Mouse (Mus musculus) ovary, postnatal 14 days (tissue): Measurements from ENCODE around the gene Trak1.
A peak's percentile ranks its signal among the peaks of the same experiment; 100 is the strongest.

ENCODE experiments used
- DNase-seq: peaks from one replicate; pipeline ENCODE4 v3.0.0; 2022; ENCODE audit warnings: low spot score

The Trak1 gene

DNA sequence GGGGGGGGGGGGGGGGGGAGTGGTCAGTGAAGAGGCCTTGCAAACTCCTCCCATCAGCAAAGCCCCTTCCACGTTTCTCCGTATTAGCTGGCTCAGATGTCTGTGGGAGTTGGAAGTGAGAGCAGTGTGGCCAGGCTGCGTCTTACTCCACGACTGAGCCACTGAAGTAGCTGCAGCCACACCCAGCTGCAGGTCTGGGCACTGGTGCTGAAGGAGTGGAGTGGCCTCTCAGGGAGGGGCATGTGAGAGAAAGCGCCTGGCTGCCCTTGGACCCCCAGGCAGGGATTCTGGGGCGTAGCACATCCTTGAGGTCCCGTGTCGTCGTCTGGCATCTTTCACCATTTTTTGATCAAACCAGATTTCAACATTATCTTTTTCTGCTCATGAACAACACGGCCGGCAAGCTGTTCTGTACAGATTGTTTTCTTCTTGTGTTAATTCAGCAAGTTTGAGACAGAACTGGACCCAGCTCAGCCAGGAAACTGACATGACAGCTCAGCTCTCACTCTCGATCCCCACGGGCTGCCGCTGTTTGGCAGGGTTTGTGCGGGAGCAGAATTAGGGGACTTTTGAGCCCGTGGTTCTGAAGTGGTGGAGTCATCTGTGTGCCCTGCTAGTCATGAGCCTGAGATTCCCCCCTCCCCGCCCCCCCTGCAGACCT lies 100.9 kb downstream of the Trak1 start:
- no peak for DNase-seq

DNA sequence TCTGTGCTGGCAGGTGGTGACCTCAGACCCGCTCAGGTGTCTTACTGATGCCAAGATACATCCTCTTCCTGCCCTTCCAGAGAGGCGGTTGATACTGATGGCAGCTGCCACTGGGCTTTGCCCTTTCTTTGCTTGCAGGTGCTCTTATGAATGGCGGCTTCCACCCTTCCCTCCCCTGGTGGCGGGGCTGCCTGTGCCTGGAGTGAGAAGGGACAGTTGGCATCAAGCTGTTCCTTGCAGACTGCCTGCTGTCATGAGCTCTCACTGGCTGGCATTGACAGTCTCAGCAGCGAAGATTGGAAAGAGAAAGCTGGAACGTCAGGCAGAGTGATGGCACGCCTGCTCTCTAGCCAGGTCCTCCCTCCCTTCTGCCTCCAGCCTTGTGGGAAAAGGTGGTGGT lies 101.5 kb downstream of the Trak1 start:
- DNase-seq = no peak

DNA sequence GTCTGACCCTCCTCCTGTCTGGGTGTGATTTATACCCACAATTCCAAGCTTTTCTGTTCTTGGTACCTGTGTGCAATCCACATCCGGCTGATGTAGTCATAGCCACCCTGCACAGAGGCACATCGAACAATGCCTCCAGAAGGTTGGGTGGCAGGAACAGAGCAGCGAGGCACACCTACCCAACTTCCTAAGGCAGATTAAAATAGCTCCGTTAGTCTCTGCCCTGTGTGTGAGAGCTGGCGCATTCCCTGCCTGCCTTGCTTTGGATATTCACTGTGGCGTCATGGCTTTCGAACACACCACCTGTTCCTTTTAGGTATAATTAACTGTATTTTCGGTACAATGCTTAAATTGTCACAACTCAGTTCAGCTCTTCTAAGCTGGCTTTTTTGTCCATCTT lies 103.3 kb downstream of the Trak1 start:
- no peak for DNase-seq

DNA sequence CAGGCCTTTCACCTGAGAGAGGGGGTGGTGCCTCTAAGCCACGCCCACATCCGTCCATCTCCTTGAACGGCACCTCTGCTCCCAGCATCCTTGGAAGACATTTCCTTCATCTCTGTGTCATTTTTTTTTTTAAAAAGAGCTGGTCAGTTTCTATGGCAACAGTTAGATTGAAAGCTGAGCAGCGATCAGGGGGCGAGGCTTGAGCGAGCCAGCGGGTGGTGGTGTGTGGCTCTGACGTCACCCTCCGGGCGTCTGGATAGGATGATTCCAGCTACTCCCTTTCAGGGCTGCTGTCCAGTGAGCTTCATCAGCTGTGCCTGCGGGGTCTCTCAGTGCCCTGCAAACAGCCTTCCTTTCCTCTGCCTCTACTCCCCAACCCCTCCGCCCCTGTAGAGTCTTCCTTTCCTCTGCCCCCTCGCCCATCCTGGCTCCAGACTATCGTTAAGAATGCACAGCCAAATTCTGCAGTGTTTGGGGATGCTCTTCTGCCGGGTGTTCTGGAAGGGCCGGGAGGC lies 105.9 kb downstream of the Trak1 start:
- no peak for DNase-seq

DNA sequence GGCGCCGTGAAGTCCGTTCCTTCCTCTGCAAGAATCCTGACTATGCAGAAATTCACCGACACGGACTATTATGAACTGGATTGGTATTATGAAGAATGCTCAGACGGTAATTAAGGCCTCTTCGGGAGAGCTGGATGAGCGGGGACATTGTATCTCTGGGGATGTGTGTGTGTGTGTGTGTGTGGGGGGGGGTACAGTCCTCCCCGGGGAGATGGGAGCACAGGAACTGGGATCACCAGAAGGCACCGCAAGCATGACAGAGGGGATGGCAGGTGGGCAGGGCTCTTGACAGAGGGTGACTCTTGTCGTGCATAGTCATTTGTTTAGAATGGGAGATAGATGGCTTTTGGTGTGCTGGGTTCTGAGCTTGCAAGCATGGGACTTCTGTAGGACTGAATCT lies 106.4 kb downstream of the Trak1 start:
- no peak for DNase-seq

DNA sequence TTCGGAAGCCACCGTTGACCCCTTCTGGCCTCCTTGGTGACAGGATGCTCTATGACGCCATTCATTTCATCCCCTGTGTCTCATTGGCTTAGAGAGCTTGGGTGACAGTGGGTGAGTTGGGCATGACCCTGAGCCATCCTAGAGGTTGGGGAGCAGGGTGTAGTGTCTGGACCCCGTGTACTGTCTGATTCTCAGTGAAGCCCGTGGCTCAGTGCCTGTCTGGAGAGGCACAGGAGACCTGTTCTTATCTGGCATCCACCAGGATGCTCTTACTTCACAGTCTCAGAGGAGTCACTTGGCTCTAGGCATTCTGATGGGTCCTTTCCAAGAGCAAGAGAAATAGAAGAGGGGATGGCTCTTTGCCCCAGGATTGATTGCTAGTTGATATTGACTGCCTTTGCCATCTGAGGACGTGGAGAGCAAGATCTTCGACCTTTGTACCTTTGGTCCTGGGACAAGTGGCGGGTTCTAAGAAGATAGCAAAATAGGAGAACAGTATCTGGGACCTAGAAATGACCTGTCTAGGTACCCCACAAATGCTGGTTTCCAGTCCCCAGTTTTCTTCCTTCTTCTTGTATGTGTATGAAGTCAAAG lies 107.9 kb downstream of the Trak1 start:
- no peak for DNase-seq

DNA sequence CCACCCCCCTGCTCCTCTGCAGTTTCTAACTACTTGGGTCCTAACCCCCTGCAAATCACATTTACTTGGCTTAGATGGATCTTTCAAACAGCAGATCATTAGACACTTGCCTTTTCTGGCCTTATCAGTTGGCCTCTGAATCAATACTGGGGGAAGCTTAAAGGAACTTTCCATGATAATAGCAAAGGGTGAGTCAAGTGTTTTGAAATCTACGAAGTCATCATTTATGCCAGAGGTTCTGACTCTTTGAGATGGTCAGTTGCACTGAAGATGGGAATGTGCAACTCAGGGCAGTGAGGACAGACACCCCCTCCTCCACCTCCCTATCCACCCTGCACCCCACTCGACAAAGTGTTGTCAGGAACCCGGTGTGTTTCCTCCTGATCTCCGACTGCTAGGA lies 108.5 kb downstream of the Trak1 start:
- no peak for DNase-seq

DNA sequence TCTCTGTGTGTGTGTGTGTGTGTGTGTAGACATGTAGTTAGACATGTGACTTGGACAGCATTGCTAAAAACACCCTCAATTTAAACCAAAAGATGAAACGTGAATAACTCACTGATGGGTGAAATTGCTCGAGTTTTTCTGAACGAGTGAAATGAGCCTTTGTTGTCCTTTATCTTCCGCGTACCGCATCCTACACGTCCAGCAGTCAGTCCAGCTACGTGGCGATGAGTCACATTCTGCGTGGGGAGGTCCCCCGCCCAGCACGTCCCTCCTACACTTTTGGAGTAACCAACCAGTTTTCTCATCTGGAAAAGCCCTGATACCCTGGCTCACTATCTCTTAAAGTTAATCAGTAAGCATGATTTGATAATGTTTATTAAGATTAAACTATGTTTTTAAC lies 116.9 kb downstream of the Trak1 start:
- DNase-seq = no peak

DNA sequence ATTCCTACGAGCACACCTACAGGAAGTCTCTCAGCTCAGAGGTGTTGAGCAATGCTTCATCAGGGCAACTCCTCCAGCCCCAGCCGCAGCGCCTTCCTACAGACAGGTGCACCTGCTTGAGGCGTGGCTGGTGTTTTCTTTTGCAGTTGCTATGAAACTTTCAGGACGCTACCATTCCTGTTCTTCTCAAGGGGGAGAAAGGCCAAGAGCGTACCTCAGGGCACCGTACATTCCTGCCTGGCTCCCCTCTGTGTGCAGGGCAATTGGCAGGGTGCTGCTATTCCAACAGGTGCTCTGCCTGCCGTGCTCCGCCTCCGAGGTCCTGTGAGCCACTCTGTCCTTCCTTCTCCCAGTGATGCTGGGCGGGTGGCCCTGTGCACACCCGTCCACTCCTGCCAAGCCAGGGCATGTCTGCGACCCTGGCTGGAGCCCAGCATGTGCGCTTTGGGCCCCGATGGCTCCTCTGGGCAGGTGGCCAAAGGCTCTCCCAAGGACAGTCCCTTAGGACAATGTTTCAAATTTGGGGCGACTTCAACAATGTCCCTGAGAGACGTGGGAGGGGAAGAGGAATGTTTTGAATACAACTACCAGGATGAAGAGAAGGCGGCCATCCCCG lies 118.4 kb downstream of the Trak1 start:
- DNase-seq = peak; percentile 42

DNA sequence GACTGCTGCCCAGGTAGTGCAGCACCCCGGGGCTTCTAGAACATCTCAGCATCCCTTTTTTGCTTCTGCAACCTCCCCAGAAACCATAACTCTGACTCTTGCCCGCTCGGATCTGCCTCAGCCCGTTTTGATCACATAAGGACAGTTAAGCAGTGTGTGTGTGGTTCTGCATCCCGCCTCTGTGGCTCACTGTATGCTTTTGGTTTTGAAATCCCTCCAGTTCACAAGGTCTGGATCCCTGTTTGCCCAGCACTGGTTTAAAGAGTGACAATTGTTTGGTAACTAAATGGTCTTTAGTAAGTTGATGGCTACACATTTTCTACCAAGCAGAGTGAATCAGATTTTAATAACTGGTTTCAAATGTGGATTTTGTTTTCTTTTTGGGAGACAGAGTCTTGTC lies 119.2 kb downstream of the Trak1 start:
- DNase-seq = no peak

DNA sequence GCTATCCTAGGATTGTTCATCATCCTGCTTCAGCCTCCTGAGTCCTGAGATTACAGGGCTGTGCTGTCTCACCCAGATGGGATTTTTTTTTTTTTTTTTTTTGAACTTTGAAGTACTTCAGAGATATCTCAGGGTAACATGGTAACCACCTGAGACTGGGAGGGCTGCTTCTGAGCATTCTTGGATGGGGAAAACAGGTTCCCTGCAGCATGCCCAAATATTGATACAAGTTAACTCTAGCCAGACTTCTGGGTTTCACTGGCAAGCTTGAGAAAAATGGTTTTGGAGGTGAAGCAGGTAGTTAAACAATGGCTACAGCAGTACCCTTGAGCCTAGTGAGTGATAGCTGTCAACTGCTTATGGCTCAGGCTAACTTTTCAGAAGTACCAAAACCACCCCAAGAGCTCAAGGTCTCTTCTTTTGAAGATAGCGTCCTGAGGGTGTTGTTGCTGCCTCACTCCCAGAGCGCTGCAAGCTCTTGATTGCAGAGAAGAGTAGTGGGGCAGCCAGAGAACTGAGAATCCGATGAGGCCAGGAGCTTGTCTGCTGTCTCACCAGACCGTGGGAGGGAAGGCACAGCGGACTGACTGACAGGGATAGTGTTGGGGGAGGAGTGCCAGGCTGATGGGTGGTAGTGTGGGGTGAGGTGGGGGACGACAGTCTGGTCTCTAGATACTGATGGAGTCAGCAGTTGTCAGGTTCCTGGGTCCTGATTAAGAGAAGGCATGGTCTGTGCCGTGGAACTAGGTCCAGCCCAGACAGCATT lies 119.8 kb downstream of the Trak1 start:
- no peak for DNase-seq

DNA sequence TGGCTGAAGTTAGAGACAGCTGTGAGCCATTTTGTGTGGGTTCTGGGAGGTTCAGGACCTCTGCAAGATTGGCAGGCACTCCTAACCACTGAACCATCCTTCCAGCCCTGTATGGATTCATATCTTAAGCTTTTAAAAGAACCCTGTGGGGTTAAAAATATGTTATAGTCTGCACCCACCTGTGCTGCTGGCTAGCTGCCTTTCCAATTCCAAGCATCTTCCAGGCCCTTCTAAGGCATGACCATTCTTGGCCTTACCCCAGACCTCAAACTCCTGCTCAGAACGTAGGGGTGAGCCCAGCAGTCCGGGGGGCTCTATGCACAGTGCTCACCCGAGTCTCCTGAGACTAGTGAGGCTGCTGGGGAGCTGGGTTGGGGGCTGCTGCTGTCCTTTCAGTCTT lies 121.7 kb downstream of the Trak1 start:
- DNase-seq = no peak

DNA sequence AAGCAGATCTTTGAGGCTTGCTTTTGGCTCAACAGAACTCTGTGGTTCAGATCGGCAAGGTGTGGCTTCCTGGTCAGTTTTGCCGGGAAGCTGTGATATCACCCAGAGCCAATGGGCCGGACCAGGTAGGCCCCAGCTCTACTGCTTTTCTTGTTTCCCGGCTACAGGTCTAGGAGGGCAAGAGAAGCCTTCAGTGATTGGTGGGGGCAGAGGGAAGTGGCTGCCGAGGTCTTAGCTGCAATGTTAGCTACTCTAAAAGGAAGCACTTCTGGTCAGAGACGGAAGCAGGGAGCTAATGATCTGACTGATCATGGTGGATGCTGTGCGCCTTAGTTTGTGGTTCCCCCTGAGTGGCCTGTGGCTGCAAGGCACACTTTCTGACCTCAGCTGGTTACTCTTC lies 122.3 kb downstream of the Trak1 start:
- no peak for DNase-seq

DNA sequence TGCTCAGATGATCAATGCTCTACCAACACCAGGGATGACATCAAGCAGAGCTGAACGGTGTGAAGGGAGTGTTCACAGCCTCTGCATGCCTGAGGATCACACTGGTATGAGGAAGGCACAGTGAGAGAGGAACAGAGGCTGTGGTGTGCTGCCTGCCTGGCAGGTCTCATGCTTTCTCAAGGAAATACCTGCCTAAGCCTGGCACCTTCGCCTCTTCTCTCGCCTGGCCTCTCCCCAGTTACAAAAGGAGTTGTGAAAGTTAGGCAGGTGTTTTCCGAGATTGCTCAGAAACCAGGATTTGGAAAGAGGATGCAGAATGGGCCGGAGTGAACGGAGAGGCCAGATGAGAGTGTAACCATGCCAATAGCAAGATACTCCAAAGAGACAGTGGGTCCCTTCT lies 123.5 kb downstream of the Trak1 start:
- DNase-seq = no peak

DNA sequence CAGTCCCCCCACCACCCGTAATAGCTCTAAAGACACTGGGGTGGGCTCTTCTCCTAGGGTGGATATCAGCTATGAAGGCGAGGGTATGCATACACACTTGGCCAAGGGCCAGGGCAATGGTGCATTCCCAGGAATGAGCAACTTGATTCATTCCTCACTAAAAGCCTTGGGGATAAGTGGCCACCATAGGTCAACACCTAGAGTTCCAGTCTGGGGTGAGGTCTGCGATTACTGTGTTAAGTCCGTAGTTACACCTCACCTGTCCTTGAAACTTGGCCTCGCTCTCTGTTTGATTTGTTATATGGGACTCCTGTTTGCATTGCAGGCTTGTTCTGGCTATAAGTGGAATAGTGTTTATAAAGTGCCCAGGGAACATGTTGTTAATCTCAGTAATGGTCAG lies 125.1 kb downstream of the Trak1 start:
- DNase-seq = no peak

DNA sequence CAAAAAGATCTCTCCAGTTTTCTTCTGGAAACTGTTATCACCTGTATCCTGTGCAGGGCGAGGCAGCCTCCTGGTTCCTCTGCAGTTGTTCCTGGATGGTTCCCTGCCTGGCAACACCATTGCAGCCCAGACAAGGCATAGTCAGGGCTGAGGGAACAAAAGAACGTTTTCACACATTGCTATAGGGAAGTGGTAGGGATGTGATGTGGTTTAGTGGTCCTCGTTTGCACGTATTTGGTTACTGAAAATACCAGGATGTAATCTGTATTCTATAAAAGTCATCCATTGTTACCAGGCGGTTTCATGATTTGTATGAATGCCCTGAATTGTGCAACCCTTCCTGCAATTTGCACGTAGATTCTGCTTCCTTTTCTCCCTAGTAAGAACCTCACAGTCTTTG lies 126.3 kb downstream of the Trak1 start:
- no peak for DNase-seq

DNA sequence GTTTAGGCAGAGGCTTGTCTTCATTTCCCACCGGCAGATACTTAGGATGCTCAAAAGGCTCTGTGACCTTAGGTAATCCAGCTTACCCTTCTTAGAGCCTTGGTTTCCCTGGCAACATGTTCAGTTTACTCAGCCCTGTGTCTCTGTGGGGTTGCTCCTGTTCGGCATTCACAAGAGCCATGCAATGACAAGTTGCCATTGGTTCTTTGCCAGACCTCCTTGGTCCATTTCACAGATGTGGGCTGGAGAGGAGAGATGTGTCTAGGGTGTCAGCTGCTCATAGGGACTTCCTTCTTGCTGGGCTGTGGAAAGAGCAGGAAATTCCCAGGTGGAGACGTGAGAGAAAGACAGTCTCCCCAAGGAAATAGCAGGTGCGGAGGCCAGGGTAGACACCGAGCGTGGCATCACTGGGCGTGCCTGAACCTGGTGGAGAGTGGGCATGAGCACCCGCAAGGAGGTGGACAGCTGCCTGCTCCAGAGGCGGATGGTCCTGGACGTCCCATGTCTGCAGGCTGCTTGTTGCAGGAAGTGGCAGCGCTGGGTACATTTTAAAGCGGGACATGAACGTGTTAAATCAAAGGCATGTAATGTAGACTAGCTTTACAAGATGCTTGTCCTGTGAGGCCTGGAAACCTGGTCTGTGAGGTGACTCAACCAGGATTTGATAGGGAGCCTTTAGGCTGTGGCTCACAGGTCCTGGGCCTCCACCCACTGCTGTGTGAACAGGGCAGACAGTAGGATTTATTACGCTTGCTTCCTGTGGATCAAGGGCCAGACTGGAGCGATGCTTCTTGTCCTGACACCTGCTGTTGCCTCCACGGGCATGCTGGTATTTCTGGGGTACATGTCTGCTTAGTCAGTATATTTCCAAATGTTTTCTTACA lies 127.2 kb downstream of the Trak1 start:
- no peak for DNase-seq

DNA sequence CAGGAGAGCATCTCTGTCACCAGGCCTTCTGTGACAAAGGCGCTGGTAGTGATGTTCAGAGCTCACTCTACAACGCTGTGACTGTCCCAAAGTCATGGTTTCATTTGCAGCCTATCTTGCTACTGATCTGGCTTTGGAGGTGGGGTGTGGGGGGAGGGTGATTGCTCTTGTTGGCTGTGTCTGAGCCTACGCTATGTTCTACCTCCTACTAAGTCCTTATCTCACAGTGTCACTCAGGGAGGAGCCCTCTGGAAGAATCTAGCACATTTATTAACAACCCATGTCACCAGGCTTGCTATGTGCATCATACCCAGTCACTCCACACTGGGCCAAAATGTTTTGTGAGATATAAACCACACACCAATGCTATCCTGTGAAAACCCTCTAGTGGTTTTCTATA lies 129.1 kb downstream of the Trak1 start:
- no peak for DNase-seq

DNA sequence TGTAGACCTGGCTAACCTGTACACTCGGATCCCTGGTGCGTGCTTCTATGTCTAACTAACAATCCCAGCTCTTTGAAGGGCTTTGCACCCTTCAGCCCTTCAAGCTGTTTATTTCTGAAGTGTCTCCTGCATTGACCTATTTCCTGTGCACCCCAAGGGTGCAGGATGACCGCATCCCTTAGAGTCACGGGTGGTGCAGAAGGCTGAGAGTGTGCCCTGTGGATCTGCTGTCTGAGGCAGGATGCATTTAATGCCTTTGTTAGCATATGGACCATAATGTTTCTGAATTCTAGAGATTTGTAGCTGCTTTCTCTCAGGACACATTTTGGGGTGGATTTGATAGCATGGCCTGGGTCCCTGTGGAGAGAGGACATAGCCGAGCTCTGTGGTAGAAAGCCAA lies 129.6 kb downstream of the Trak1 start:
- DNase-seq = no peak

DNA sequence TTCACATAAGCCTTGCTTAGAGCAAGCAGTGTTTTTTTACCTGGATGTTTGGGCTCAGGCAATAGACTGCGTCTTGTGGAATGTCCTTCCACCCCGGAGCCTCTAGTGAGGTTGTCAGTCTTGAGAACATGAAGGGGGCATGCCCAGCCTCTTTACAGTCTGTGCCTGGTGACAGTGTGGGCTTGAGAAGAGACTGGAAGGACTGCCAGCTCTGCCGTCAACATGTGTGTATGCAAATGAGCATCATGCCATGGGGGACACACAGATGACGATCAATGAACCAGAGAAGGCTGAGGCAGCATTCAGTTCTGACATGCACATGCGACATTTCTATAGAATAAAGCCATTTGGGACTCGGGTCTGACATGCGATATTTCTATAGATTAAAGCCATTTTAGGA lies 132.3 kb downstream of the Trak1 start:
- no peak for DNase-seq

DNA sequence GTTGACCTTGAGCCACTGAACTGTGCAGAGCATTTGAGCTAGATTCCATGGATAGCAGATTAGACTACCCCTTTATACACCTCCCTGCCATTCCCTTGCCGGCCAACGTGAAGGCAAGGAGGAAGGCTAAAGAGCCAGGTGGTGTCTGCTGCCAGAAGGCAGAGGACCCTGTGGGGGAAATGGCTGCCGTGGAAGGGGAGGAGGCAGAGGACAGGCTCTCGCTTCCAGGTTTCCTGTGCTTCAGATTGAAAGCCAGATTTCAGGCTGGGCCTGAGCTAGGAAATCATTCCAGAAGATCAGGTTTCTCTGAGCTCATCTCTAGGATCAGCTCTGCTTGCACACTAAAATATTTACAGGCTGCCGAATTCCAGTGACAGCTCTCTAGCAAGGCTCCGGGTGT lies 133.1 kb downstream of the Trak1 start:
- DNase-seq = no peak
